Mouse (Mus musculus) neural tube, embryonic 14.5 days (tissue): ENCODE results near the gene Morn5. TPM values are rescaled to one million over a fixed set of nuclear protein-coding genes. Genes with fewer than 3 reads are reported as not detected.

Experiments used
- ATAC-seq: fragments of 200-750 bp; cut with Nextera tagmentation; 2 replicates; pipeline ENCODE4 v1.8.0; 2017; ENCODE audit warnings: low read depth, mild to moderate bottlenecking, moderate TSS enrichment, moderate library complexity
- H3K27ac ChIP-seq: fragments of 300-500 bp; sonication (generic); 2 replicates; pipeline ENCODE4 v1.5.1; 2014; ENCODE audit warnings: low read depth, mild to moderate bottlenecking, control low read depth, low read length, moderate library complexity, mixed read lengths
- H3K27me3 ChIP-seq: fragments of 300-500 bp; sonication (generic); 2 replicates; pipeline ENCODE4 v1.6.1; 2014; ENCODE audit warnings: low read length; ENCODE audit not compliant: control insufficient read depth, insufficient read depth
- H3K36me3 ChIP-seq: fragments of 300-500 bp; sonication (generic); 2 replicates; pipeline ENCODE4 v1.6.1; 2014; ENCODE audit warnings: low read length, mixed read lengths; ENCODE audit not compliant: control insufficient read depth, insufficient read depth
- H3K4me1 ChIP-seq: fragments of 300-500 bp; sonication (generic); 2 replicates; pipeline ENCODE4 v1.6.1; 2014; ENCODE audit warnings: low read length; ENCODE audit not compliant: control insufficient read depth, insufficient read depth
- H3K4me2 ChIP-seq: fragments of 300-500 bp; sonication (generic); 2 replicates; pipeline ENCODE4 v1.6.1; 2014; ENCODE audit warnings: mild to moderate bottlenecking, low read depth, low read length, control low read depth
- H3K4me3 ChIP-seq: fragments of 300-500 bp; sonication (generic); 2 replicates; pipeline ENCODE4 v1.5.1; 2014; ENCODE audit warnings: low read depth, low read length, control low read depth, mixed read lengths
- H3K9ac ChIP-seq: fragments of 300-500 bp; sonication (generic); replicated peaks from 2 replicates; pipeline ENCODE4 v1.6.1; 2014; ENCODE audit warnings: low read depth, mild to moderate bottlenecking, control low read depth, low read length, mixed read lengths
- H3K9me3 ChIP-seq: fragments of 300-500 bp; sonication (generic); 2 replicates; pipeline ENCODE4 v1.6.1; 2016; ENCODE audit warnings: low read length; ENCODE audit not compliant: control insufficient read depth
- WGBS: fragments of 180-500 bp; shearing (Covaris S2); extraction: QIAGEN DNeasy Blood & Tissue Kit; methylation state at CpG from one replicate; pipeline ENCODE4 v1.1.7; 2014; 5-methylcytosine and 5-hydroxymethylcytosine counted together
- polyA plus RNA-seq: library from polyadenylated mRNA; unstranded; fragments of >200 nt; fragmentation: Nextera tagmentation; extraction: Ambion mirVana; gene quantifications from 2 replicates; pipeline ENCODE4 v1.2.1, GENCODE M21; 2014

The Morn5 gene
- polyA plus RNA-seq: 0.40 and 1.3 TPM in 2 replicates

DNA sequence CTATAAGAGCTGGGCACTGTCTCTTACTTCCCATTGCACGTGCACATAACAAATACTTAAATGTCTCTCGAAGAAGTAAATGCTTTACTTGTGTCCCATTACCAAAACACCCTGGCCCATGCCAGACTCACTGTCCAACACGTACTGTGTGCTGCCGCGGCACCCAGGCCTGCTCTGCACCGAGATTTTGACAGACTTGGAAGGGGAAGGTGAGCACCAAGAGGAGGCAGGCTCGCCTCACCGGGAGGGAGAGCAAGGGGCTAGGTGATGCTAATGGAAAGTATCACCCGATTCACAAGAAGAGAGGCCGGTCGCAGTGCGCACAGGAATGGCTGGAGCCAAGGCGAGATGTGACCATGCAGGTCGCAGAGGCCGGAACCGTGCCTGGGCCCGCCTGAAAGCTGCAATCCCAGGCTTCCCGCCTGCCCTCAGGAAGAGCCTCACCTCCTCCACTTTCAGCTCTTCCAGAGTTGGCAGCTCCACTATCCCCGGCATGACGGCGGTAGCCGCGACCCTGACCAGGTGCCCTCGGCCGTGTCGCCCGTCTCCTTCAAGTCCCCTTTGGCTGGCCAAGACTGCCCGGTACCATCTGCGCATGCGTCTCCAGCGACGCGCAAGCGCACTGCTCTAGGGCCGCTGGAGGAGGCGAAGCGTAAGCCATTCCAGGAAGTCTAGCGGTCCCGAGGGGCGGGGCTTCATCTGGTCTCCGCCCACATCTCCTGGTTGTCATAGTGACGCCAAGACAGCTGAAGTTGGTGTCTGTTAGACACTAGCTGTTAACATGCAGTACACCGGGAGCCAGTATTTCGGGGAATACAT, at the start of gene Morn5, which contains the start of gene Ndufa8:
TSS of gene Morn5 (plus strand) at position 711 of the 819 bp plus-strand sequence.
TSS of gene Ndufa8 (minus strand) at position 659 of the 819 bp plus-strand sequence.
- H3K9ac ChIP-seq: peak within 1 kb of the TSS; percentile 88
- peak; percentile 97 for ATAC-seq
- H3K9me3 ChIP-seq: no peaks in the 10 kb centered on the region
- no peaks in the 10 kb centered on the region; the same call in 1 of the 2 replicates for H3K36me3 ChIP-seq
- peaks cover 10% of the 10 kb centered on the region for H3K4me1 ChIP-seq
- H3K4me3 ChIP-seq: peak within 1 kb of the TSS; percentile 75
- H3K4me2 ChIP-seq: peak within 1 kb of the TSS; percentile 69
- no peaks in the 10 kb centered on the region for H3K27me3 ChIP-seq
- WGBS: under 1% methylated on average over 44 of the region's 44 CpGs
- 0 out of 2 replicates have a peak within 1 kb of the TSS, but pooled peaks have one; percentile 40 for H3K27ac ChIP-seq

DNA sequence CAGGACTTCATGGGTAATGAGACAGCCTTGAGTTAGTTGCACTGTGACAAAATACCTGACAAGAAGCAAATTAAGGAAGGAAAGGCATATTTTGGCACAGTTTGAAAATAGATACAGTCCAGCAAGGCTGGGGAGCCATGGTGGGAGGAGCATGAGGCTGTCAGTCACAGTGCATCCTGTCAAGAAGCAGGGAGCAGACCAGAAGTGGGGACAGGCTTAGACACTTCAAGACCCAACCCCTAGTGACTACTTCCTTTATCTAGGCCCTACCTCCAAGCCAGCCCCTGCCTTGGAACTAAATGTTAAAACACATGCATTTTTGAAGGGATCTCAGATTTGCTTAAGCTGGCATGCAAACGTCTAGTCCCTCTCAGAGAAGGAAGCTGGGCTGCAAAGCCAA, 48.9 kb upstream of the Morn5 start:
- no peaks in the 10 kb centered on the region for H3K4me1 ChIP-seq
- no peaks in the 10 kb centered on the region for H3K36me3 ChIP-seq
- no peak overlapping the region for H3K4me2 ChIP-seq
- WGBS: 75% methylated on average over 1 of the region's 1 CpGs
- no peak overlapping the region for H3K4me3 ChIP-seq
- H3K9me3 ChIP-seq: no peaks in the 10 kb centered on the region
- no peak overlapping the region for H3K9ac ChIP-seq
- H3K27ac ChIP-seq: no peak overlapping the region
- no peak for ATAC-seq
- no peaks in the 10 kb centered on the region for H3K27me3 ChIP-seq

DNA sequence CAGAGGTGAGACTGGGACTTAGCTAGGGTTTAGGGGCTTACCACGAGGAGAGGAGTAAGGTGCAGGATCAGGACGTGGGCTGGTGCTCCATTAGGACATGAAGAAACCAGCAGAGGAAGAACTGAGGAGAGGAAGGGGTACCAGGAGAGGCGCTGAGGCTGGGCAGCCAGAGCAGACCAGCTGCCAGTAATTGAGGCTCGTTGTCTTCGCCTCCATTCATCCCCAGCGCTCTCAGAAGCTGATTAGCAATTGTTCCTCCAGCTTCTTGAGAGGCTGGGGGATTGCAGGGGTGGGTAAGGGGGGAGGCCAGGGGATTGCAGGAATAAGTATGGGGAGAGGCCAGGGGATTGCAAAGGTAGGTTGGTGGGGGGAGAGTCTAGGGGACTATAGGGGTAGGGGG, 47.1 kb upstream of the Morn5 start:
- no peaks in the 10 kb centered on the region for H3K27me3 ChIP-seq
- H3K36me3 ChIP-seq: no peaks in the 10 kb centered on the region
- no peak overlapping the region for H3K4me2 ChIP-seq
- no peak for ATAC-seq
- H3K9ac ChIP-seq: no peak overlapping the region
- no peaks in the 10 kb centered on the region for H3K9me3 ChIP-seq
- no peak overlapping the region for H3K27ac ChIP-seq
- WGBS: 29% methylated on average over 6 of the region's 6 CpGs
- H3K4me3 ChIP-seq: no peak overlapping the region
- no peaks in the 10 kb centered on the region for H3K4me1 ChIP-seq

DNA sequence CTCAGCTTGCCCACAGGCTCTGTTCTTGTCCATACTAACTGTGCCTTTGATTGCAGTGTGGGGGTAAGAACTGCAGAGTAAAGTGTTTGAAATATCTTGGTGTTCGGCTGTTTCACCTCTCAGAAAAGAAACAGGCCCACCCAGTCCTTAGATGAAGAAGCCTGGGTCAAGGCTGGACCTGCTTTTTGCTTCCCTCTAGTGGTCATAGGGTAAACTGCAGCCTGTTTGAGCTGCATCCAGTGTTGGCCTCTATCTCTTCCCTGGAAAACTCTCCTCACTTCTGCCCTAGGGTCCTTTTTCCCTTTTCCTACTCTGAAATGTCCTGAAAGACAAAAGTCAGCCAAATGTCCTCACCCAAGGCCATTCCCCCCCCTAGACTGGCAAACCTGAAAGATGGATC, 41.2 kb upstream of the Morn5 start:
- no peak for ATAC-seq
- Histone ChIP-seq H3K27me3 (no peaks in the 10 kb centered on the region), H3K4me2 (no peak overlapping the region), H3K27ac (no peak overlapping the region), H3K36me3 (no peaks in the 10 kb centered on the region), H3K4me3 (no peak overlapping the region), H3K9ac (no peak overlapping the region), H3K4me1 (peaks cover 3% of the 10 kb centered on the region; the same call in 1 of the 2 replicates), H3K9me3 (no peaks in the 10 kb centered on the region)
- WGBS: 38% methylated on average over 1 of the region's 1 CpGs

DNA sequence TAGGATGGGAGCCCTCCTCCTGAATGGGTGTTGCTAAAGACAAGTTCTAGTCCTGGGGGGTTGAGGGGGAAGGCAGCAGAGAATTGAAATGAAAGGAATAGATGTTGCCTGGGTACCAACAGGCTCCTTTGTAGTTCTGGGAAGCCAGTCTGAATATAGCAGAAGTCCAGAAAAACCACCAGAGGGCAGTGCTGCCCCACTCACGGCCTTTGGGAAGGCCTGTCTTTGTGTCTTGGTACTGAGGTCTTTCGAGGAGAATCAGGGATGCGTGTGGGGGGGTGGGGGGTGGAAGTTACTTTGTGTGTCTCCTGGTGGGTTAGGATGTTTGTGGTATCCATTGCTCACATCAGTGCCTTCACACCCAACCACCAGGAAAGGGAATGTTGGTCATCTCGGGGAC, 39.9 kb upstream of the Morn5 start:
- H3K9me3 ChIP-seq: no peaks in the 10 kb centered on the region
- WGBS: 20% methylated on average over 4 of the region's 4 CpGs

DNA sequence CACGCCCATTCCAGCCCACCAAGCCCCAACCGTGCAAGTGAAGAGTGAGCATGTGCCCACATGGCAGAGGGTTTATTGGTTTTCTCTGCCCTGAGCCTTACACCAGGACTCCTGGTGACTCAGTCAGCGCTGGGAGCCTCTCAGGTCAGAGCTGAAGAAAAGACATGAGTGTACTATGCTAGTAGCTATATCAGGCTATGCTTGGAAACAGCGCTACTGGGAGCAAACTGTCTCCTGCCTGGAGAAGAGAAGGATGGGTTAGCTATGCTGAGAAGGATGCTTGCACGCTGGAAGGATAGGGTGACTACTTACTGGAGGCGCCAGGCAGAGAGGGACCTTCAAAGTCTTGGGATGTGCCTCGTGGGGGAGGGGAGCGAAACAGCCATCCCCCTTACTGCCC, 38.7 kb upstream of the Morn5 start:
- Histone ChIP-seq H3K27me3 (no peaks in the 10 kb centered on the region), H3K36me3 (no peaks in the 10 kb centered on the region), H3K9ac (no peak overlapping the region), H3K9me3 (no peaks in the 10 kb centered on the region), H3K4me1 (peaks cover 3% of the 10 kb centered on the region; the same call in 1 of the 2 replicates), H3K4me2 (no peak overlapping the region; the same call in 1 of the 2 replicates), H3K27ac (no peak overlapping the region), H3K4me3 (no peak overlapping the region)
- 41% methylated on average over 8 of the region's 8 CpGs for WGBS
- no peak for ATAC-seq

More for the DNA sequence above, 39.9 kb upstream of the Morn5 start:
- ATAC-seq: peak; percentile 62
- Histone ChIP-seq H3K4me1 (peaks cover 3% of the 10 kb centered on the region; the same call in 1 of the 2 replicates), H3K36me3 (no peaks in the 10 kb centered on the region), H3K27me3 (no peaks in the 10 kb centered on the region), H3K4me3 (no peak overlapping the region), H3K9ac (no peak overlapping the region), H3K4me2 (no peak overlapping the region), H3K27ac (no peak overlapping the region)

DNA sequence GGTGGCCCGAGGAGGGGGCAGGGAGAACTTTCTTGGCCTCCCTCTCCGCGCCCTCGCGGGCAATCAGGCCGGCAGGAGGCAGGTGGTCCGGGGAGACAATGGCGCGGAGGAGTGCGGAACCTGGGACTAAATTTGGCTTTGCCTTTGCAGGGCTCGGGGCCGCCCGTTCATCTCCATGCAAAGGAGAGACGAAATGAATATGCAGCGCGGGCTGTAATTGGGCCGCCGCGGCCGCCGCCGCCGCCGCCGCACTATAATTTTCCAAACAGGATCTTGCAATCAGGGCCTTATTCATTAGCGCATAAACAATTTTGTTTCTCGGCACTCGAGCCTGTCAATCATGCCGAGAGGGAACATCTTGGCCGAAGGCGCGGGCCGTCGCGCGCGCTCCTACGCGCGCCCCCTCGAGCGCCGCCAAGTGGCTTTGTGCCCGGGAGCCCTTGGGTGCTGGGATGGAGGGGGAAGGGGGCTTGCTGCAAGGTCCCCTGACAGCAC, 37.9 kb upstream of the Morn5 start:
- Histone ChIP-seq H3K9me3 (no peaks in the 10 kb centered on the region), H3K9ac (peak overlapping the region; percentile 50), H3K4me2 (peak overlapping the region; percentile 77), H3K27ac (no peak overlapping the region), H3K27me3 (no peaks in the 10 kb centered on the region), H3K4me3 (peak overlapping the region; percentile 38), H3K4me1 (peaks cover 3% of the 10 kb centered on the region; the same call in 1 of the 2 replicates), H3K36me3 (no peaks in the 10 kb centered on the region)
- under 1% methylated on average over 44 of the region's 44 CpGs for WGBS
- peak; percentile 15; the same call in 1 of the 2 replicates for ATAC-seq

DNA sequence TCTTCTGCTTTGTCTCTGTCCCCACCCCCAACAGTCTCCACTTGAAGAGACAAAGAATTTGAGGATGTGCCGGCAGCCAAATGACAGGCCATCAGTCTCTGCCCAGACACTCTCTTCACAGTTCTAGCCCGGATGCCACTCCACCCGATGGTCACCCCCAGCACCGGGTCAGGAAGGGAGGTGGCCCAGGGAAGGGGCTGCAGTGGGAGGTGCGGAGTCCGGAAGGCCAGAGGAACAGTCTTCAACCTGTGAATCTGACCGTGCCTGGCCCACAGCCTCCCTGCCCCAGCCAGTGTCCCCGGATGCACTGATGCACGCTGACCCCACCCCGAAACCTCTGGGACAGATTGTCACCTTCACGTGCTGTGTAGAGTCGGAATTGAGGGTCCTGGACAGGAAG, 36.2 kb upstream of the Morn5 start:
- no peak overlapping the region for H3K4me2 ChIP-seq
- no peak for ATAC-seq
- no peaks in the 10 kb centered on the region for H3K27me3 ChIP-seq

More for the DNA sequence above, 36.2 kb upstream of the Morn5 start:
- H3K27ac ChIP-seq: no peak overlapping the region
- H3K4me1 ChIP-seq: peaks cover 3% of the 10 kb centered on the region; the same call in 1 of the 2 replicates
- H3K4me3 ChIP-seq: no peak overlapping the region
- H3K36me3 ChIP-seq: no peaks in the 10 kb centered on the region
- no peak overlapping the region for H3K9ac ChIP-seq
- no peaks in the 10 kb centered on the region for H3K9me3 ChIP-seq
- 55% methylated on average over 12 of the region's 12 CpGs for WGBS
